Mouse (Mus musculus) spleen, embryonic (tissue): Measurements from ENCODE around the gene Fgf22.

Source experiments
- CTCF ChIA-PET: fragments of 350-600 bp; sonication (Branson Sonifier 250); formaldehyde crosslinking; loops from one replicate; lab custom pipeline; 2022; lab: Charles Lee

Fgf22 gene

DNA sequence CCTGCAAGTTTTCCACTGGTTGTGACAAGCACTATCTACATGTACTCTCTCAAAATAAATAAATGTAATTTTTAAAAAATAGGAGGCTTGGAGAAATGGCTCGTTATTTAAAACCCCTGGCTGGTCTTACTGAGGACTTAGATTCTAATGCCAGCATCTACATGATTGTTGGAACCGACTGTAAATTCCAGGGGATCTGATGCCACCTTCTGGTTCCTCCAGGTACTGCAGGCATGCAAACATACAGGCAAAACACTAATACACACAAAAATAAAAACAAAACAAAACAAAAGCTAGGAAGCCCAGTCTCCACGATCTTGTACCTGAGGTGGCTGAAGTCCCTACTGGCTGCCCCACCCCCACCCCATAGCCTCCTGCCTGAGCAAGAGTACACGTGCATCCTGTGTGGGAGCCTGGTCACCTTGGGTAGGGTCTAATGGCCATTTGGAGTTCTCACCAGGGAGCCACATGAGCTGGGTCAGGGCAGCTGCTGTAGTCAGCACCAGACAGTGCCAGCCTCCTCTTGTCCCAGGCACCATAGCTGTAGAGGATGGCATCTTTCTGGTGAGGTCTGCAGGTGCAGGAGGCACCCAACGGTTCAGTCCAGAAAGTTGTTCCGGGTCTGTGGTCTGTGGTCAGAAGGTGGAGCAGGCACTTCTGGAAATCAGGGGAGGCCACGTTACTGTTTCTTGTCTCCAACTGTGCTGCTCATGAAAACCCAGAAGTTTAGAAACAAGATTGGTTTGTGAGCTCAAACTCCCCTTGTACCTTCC, 33.7 kb downstream of the Fgf22 start:
- CTCF ChIA-PET: interaction anchor here (0.7 to 2.0 kb wide), 5 partner anchors 20 to 1604 kb away, joined by 3 to 8 read pairs (median 3); partner anchors contain the start of gene Rnf126

DNA sequence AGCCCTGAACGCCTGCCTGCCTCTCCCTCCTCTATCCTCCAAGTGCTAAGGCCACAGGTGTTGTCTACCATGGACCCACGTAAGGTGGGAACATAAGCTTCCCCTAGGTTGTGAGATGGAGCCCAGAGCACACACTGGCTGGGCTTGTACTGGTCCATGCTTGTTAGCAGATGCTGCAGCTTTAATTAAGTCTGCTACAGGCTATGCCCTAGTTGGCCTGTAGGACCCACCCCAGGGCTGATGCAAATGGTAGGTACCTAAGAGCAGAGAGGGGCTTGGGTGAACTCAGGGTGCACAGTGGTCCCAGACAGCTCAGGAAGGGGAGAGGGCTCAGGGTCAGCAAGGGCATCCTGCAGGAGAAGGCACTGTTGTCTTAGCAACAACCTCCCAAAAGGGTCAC, 34.7 kb downstream of the Fgf22 start:
- CTCF ChIA-PET: interaction anchor here (0.6 to 2.0 kb wide), 4 partner anchors 21 to 135 kb away, joined by 3 to 8 read pairs (median 4); partner anchors contain the start of gene Rnf126

DNA sequence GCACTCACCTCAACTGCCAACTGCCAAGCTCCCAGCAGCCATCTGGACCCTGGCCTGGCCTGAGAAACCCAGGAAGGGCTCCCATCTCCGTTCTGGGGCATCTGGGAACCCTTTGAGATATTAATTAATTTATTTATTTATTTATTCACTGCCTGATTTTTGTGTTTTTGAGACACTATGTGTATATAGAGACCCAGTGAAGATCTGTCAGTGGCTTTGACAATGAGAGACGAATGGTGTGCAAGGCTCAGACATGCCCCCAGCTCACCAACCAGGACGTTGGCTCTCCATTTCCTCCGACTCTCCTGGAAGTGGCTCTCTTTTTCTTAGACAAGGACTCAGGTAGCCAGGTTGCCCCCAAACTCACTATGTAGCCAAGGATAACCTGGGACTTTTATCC, 36.0 kb downstream of the Fgf22 start, which contains the start of gene Prss57:
Gene Prss57 (minus strand): TSS at position 101 of the 400 bp plus-strand sequence.
- CTCF ChIA-PET: interaction anchor here (1.2 kb wide), 1 partner anchor 10 kb away, joined by 3 read pairs; no protein-coding TSS in a partner anchor

DNA sequence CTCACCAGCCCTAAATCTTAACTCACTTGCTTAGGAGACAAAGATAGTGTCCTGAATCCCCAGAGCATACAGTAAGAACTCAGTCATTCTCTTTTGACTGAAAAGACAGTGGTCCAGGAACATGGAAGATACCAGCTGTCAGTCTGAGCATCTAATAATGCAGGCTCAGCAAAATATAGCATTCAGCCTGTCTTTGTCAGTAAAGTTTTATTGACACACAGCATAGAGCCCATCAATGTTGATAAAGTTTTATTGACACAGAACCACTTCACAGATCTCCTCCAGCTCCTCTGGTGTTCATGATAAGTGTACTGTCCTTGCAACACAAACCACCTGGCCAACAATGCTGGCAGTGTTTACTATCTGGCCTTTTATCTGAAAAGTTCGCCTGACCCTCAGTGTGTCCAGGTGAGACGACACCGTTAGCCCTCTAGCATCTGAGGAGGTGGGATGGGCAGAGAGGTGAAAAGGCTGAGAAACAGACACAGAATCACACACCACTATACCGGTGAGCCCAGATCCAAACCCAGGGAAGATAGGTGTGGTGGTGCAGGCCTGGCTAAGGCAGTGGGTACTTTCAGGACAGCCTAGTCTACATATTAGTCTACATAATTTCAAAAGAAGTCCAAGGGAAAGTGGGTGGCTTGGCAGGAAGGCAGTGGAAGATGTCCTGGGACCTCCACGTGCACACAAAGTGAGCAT, 37.6 kb downstream of the Fgf22 start:
- CTCF ChIA-PET: interaction anchor here (0.8 to 0.9 kb wide), 2 partner anchors 9 to 37 kb away, joined by 3 to 4 read pairs; no protein-coding TSS in a partner anchor

DNA sequence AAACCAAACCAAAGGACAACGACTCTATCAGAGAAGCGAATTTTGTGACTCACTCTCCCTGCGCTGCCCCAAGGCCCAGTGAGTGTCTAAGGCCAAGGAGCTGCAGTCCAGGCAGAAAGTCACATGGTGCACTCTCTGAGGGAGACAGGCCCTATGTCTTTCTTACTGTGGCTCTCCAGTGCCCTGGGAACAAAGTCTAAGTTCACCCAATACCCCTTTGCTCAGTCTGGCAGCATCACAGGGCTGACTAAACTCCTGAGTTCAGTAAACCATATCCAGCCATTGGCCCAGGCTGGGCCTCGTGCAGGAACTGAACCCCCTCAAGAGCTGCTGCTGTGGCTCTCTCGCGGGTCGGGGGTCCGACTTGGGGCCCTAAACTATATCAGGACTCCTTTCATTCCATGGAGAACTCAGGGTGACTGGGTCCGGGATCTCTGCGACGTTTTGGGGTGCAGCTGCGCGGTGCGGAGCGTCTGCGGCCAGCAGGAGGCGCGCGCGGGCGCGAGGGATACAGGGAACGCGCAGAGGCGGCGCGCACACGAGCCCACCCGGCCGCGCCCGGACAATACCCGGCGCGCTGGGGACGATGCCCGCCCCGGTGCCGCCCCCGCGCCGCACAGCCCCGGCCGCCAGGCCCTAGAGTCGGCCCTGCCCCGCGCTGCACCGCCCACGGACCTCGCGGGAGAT, 38.3 kb downstream of the Fgf22 start, which contains the start of gene Palm:
Gene Palm (plus strand): TSS at position 522 of the 687 bp plus-strand sequence.
- CTCF ChIA-PET: interaction anchor here (0.6 to 1.1 kb wide), 4 partner anchors 10 to 122 kb away, joined by 3 to 10 read pairs (median 4); no protein-coding TSS in a partner anchor

DNA sequence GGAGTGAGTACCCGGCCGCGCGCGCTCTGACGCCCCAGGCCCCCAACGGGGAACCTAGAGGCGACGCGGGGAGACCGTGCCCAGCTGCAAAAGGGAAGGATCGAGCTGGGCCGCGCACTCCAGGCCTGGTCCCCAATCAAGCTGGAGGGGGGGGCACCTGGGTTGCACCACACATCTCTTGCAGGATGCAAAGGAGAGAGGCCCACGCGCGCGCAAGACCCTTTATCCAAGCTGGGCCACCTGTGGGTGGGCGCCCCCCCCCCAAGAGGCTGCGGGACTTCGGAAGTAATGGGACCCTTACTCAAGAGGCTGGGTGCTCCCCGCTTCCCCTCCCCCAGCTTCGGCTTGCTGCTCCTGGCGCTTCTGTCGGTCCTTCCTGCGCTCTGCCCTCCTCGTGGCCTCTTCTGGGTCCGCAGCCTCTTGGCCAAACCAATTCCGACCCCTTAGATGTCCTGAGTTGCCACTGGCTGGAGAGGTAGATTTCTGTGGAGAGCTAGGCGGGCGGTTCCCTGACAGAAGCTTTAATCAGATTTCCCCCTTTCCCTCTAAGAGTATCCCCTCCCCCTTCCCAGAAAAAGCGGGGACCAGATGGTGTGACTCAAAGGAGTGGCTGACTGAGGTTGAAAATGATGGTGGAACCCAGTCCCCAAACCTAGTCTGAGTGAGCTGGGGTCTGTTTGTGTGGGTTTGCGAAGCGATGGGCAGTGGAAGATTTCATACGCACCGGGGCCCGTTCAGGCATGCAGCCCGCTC, 39.0 kb downstream of the Fgf22 start:
- CTCF ChIA-PET: interaction anchor here (0.6 to 1.1 kb wide), 3 partner anchors 10 to 123 kb away, joined by 3 to 10 read pairs (median 3); no protein-coding TSS in a partner anchor

DNA sequence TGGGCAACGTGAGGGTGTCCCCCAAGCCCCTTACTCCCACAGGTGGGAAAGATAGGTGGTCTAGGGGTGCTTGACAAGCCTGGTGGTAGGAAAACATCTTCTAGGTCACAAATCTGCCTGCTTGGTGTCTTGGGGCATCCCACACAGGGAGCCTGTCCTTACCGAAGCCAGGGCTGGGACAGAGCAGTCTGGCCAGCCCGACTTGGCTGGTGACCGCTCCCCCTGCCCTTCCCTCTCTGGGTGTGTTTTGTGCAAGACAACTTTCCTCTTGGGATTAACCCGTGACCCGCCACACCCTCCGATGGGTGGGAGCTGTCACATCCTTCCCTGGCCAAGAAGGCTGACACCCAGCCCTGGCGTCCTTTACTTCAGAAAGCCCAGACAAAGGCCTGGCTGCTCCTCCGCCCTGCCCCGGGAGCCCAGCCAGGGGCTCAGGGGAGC, 39.6 kb downstream of the Fgf22 start:
- CTCF ChIA-PET: no interaction called here

DNA sequence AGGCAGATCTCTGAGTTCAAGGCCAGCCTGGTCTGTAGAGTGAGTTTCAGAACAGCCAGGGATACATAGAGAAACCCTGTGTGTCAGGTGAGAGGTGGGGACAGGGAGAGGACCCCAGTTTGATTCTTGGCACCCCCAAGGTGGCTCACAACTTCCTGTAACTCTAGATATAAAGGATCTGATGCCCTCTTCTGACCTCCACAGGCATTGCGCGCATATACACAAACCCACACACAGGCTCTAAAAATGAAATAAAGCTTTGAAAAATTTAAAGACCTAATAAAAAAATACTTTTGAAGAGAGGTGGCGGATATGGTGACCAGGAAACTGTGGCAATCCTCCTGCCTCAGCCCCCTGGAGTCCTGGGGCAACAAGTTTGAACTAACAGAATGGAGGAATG, 41.0 kb downstream of the Fgf22 start:
- CTCF ChIA-PET: no interaction called here

DNA sequence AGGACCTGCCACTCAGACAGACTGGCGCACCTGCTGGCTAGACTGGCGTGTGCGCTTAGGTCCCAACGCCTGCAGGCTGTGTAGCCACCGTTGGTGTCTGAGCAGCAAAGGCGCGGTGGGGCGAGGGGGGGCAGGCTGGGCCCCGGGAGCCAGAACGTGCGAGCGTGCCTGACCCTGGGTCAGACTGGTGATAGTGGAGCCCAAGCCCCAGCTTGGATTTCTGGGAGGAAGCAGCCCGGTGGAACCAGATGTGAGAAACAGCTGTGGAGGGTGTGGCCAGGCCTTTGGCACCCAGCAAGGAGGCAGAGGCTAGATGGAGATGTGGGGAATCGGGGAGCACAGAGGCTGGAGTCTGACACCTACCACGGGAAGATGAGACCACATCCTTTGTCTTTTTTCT, 42.5 kb downstream of the Fgf22 start:
- CTCF ChIA-PET: no interaction called here

DNA sequence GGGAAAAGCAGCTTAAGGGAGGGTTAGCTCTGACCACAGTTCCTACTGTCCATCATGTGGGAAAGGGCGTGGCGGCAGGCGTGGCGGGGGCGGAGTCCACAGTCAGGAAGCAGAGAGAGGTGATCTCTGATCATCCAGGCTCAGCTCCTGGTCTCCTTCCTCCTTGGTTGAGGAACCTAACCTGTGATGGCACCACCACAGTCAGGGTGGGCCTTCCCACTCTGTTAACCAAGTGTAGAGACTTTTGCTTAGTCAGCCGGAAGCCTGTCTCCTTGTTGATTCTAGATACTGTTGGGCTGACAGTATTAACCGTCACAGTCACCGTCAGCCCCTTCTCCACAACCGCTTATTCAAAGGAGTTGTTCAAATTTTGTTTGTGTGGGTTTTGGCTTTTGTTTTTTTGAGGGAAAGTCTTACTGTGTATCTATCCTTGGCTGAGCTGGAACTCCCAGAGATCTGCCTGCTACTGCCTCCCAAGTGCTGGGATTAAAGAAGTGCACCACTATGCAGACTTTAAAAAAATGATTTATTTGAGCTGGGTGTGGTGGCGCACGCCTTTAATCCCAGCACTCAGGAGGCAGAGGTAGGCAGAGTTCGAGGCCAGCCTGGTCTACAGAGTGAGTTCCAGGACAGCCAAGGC, 43.5 kb downstream of the Fgf22 start:
- CTCF ChIA-PET: interaction anchor here (0.6 to 0.7 kb wide), 2 partner anchors 66 to 520 kb away, joined by 3 read pairs; no protein-coding TSS in a partner anchor

DNA sequence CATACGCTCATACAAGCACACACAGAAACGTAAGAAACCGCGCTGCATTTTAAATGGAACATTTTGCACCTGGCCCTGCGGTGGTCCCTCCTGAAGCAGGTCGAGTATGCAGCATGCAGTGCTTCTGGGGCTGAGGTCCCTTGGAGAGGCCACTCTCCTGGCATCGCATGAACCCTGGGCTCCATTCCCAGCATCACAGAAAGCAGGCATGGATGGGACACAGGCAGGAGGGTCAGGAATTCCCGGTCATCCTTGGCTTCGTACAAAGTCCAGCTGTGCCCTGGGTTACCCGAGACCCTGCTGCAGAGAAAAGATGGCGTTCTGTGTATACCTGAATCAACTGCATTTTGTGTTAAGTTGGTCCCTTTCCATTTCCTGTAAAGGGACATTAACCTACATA, 45.6 kb downstream of the Fgf22 start:
- CTCF ChIA-PET: interaction anchor here (0.5 kb wide), 1 partner anchor 19 kb away, joined by 3 read pairs; no protein-coding TSS in a partner anchor

DNA sequence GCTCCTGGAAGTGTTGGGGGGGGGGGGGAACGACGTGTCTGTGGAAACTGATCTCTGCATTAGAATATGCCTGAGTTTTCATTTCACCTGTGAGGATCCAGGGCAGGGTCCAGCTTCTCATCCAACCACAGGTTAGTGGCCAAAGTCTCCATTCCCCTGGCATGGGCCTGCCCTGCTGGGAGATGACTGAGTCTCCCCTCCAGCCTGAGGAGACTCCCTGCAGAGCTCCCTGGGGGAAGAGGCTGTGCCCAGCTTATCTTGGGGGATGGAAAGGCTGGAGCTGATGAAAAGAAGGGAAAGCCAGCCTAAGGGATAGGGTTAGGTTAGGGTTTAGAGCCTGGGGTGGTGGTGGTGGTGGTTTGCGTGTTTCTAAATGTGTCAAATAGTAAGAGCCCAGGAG, 47.0 kb downstream of the Fgf22 start:
- CTCF ChIA-PET: no interaction called here

DNA sequence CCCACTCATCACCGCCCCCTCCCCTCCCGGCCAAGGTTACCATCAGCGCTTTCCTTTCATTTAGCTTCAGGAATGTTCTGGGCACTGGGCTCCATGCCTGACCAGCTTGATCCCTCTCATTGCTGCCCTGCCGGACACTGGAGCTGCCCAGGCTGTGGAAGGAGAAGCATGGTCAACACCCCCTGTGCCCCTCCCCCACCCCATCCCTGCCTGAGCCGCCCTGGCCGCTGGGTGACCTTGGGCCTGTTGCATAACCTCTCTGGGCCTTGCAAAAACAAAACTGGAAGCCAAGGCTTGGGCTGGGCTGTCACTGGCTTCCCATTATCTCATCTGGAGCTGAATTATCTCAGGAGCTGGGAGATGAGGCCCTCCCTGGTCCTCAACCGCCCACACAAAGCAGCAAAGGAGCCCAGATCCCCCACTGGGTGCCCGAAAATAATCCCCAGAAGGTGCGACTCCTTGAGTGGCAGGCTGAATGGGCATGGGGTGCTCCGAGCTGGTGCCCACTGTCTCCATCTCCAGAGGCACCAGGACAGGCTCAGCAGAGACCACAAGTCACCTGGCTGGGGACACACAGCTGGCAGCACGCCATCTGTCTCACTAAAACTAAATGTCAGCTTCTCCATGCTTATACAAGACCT, 47.6 kb downstream of the Fgf22 start:
- CTCF ChIA-PET: interaction anchor here (0.7 kb wide), 1 partner anchor 116 kb away, joined by 6 read pairs; no protein-coding TSS in a partner anchor

DNA sequence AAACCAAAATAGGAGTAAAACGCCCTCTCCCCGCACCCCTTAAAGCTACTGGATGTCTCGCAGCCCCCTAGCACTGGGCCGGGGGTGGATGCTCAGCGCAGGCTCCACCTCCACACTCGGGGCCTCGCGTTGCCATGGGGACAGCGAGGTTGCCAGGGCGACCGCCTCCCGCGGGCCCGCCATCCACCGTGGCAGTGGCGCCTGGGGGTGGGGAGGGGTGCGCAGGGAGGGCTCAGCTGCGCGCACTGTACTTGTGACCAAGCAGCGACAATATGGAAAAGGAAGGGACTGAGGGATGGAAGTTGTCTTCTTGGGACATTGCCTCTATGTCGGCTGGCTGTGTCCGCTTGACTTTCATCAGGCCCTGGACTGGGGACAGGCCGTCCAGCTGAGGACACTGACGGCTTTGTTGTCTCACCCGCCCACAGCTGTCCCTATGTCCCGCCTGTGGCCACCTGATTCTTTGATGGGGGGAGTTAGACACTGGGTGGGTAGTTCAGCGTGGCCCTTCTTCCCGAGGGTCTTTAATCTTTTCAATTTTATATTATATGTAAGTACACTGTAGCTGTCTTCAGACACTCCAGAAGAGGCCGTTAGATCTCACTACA, 48.9 kb downstream of the Fgf22 start:
- CTCF ChIA-PET: no interaction called here

DNA sequence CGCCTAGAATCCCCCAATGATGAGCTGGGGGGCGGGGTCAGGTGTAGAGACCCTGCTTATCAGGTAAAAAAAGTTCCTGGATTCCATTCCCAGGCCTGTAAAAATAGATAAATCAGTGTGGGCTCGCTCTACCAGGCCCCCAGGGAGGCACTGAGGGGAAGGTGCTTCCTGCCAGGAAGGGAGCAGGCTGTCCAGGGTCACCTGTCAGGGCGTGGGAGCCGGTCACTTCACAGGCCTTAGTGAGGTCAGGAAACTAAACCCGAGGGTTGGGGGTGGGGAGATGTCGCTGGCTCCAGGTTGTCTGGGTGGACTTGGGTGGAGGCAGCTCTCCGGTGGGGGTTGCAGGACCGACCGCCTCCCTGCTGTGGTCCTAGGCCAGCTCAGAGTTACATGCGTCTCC, 50.8 kb downstream of the Fgf22 start:
- CTCF ChIA-PET: interaction anchor here (0.7 kb wide), 1 partner anchor 37 kb away, joined by 4 read pairs; no protein-coding TSS in a partner anchor

DNA sequence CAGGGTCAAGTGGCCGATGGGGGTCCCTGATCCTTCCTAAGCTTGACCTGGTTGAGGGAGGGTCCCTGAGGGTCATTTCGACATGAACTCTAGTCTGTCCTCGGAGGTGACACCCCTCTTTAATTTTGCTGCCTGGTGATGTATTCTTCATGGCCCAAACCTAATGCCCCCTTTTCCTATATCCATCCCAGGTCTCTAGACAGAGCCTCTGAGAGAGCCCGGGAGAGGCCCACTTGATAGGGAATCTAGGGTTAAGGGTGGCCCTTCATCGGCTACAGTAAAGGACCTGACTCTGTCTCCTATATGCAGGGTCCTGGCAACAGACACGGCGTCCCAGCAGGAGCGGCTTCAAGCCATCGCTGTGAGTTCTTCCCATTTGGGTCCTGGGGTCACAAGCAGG, 51.5 kb downstream of the Fgf22 start:
- CTCF ChIA-PET: no interaction called here

DNA sequence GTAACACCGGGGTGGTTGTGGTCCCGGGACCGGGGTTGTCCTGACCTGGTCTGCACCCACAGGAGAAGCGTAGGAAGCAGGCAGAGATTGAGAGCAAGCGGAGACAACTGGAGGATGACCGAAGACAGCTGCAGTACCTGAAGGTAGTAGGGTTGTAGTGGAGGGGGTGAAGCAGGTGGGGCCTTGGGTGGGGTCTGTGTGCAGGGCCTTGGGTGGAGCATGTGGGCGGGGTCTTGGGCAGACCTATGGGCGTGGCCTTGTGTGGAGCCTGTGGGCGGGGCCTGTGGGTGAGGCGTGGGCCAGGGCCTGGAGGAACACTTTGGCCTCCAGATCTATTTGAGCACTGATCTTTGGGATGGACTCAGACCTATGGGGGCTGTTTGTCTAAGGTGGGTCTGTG, 52.1 kb downstream of the Fgf22 start:
- CTCF ChIA-PET: no interaction called here

DNA sequence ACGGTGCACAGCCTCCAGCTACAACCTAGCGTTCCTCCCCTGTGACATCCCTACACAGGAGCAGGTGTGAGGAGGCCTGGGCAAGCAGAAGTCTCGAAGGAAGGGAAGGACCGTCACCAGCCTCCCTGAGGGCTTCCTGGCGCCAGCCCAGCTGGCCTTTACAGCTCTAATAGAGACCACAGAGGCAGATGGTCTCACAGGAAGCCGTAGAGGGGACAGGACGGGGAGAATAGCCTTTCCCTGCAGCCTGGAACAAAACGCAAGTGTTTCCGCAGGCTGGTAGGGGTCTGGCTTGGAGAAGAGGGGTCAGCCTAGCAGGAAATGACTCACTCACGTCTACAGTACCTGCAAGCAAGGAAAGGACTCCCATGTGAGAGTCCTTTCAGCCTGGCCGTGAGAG, 53.0 kb downstream of the Fgf22 start:
- CTCF ChIA-PET: interaction anchor here (0.6 kb wide), 1 partner anchor 78 kb away, joined by 4 read pairs; no protein-coding TSS in a partner anchor
